Mouse (Mus musculus) left cerebral cortex, postnatal 14 days (tissue): ENCODE measurements around the gene Tmem45a. TPM values are rescaled to one million over a fixed set of nuclear protein-coding genes. Genes with fewer than 3 reads are reported as not detected.
A peak's percentile ranks its signal among the peaks of the same experiment; 100 is the strongest.
"Not testable (repeated sequence)": the region's sequence is repeated elsewhere in the genome, so short reads cannot be mapped to it uniquely, and the experiment has no call there.

Experiments
- DNase-seq, 2 experiments: peaks; one replicate each; pipeline ENCODE4 v3.0.0; 2021 to 2022; ENCODE audit warnings: low spot score in 2 of 2, mixed read lengths in 1 of 2
- intact Hi-C: fragments of 180-260 bp; cut with DNase I; formaldehyde crosslinking; loops from one replicate; pipeline ENCODE4 v1.15.1; 2025
- long read RNA-seq, 2 experiments: library from polyadenylated mRNA; stranded (forward); transcript quantifications; one replicate each; pipeline ENCODE4 v2.0.0; 2021
- total RNA-seq, 2 experiments: library from RNA; stranded (reverse); gene quantifications; 2 replicates each; pipeline ENCODE4 v1.2.3; 2021

The Tmem45a gene
- 1 to 10 TPM; 1.7 to 3.2 TPM for total RNA-seq
- long read RNA-seq, experiment 1, partial matches to known transcripts: 0 of 2 reads
- long read RNA-seq, experiment 1, other reads (novel, unspliced or antisense): 0 of 2 reads
- long read RNA-seq, experiment 2, partial matches to known transcripts: 0 of 1 reads
- long read RNA-seq, experiment 2, other reads (novel, unspliced or antisense): 0 of 1 reads

DNA sequence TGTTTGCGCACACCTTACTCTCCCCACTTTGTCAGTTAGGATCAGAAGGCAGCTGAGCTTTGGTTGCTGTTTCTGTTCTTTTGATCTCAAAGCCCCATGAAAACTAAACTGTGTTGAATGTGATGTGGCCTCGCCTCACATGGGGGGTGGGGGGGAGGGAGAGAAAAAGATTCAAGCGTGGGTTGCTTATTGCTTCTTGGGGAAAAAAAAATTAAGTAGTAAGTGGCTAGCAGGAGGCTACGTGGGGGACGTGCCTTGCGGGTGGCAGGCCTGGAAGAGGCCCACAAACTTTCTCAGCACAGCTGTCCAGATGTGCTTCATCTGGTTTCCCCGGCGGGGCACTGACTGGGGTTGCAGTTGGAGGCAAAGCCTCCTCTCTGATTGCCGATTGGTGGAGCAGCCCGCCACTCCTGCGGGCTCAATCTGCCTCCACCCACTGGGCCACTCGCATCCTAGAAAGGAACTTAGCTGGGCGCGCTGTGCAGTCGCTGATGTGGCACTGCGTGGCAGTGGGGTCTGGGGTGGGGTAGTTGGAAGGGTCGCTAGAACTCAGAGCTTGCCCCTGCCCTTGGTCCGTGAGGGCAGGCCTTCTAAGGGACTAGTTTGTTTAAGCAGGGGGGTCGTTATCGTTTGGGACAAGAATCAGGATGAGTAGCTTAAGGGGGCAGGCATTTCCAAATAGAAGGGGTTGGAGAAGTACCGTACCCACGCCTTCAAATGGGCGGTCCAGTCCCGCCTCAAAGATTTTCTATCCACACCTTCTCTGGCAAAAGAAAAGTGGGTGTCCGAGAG is at the start of gene Tmem45a:
Gene Tmem45a, minus strand, starts transcription at position 343 of the 792 bp plus-strand sequence.
- intact Hi-C loops: no loop called here
- DNase-seq: peak; percentile 78 to 80

DNA sequence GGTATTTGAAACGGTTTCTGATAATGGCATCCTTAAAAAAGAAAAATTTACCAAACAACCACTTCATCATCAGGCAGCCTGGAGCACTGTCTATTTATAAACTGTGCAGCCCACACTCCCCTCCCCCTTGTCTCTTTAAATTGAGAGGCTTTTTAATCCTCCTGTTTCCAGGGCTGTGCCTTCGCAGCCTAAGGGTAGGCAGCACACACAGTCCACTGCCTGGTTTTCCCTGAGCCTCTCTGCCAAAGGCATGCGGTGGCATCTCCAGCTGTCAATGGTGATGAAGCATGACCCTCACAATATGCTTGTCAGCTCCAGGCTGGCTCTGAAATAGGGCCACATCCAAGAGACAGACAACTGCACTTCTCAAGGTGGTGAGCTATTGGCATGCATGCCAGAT is 42.1 kb upstream of the Tmem45a start, which contains the start of gene Lnp1:
Gene Lnp1, minus strand, starts transcription at position 39 of the 400 bp plus-strand sequence.
- intact Hi-C loops: loop anchor here (10.0 kb wide), 1 partner anchor 123 kb away; no protein-coding TSS in a partner anchor
- DNase-seq: peak; percentile 17 to 24

DNA sequence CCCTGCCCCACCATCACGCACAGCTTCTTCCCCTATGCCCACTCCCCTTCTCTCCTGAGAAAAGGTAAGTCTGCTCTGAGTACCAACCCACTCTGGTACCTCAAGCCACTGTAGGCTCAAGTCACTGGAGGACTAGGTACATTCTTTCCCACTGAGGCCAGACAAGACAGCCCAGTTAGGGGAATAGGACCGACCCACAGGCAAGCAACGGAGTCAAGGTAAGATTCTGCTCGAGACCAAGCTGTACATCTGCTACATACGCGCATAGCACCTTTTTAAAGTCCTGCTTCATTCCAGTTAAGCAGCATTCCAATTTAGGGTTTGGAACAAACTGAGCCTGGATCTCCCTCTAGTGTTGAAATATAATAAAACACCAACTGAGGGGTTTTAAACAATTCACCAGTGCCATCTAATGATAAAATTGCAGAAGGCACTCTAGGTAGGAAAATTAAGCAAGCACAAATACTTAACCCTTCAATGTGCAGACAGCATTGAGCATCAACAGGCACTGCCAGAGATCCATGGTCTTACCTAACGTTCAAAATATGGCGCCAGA is 34.2 kb upstream of the Tmem45a start:
- peak; percentile 29 to 78 for DNase-seq
- intact Hi-C loops: loop anchor here (1.0 to 10.0 kb wide), 2 partner anchors 115 to 148 kb away; no protein-coding TSS in a partner anchor

DNA sequence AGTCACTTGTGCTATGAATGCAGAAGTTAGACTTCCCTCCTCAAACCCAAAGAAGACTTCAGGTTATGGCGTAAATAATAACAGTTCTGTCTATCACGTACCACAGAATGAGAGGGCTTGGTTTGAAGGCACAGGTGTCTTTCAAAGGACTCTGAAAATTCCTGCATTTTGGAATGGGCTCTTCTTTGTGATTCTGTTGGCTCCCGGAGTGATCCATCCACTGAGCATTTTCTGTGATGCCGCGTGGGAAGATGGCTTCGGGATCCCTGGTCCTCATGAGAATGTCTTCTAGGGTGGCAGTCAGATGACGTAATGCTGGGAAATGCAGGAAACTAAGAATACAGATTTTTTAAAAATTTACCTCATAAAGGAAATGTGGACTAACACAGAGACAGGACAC is 31.3 kb upstream of the Tmem45a start:
- no peak for DNase-seq
- intact Hi-C loops: no loop called here

DNA sequence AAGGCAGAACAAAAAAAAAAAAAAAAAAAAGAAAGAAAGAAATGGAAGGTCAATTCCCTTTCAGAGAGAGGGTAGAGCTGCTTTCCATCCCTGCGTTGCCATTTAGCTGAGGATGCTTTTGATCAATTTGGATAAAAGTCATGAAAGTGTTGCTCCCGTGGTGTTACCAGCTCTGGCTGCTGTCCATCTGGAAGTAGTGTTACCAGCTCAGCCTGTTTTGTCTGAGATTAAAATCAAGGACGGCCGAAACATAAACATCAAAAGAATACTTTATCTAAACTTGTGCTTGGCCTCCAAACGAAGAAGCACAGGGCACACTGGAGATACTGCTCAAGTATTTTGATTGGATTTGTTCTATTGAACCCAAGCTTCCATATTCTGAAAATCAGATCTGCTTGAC is 23.0 kb upstream of the Tmem45a start:
- intact Hi-C loops: no loop called here
- no peak for DNase-seq

DNA sequence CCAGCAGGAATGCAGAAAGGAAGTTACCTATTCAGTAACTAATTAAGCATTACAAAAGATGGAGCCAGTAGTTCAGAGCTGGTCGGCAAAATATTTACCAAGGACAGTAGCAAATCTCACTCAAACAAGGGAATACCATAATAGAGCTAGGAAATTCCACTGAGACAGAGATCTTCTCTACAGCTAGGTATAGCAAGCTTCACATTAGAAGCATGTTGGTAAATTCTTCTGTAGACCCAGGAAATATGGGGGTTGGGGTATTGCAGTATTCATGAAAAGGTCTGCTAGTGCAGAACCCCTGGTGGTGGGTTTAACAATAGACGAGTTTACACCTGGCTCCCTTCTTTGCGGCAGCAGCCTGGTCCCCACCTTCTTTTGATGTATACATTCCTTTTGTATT is 16.2 kb upstream of the Tmem45a start:
- intact Hi-C loops, DNase-seq: not testable (repeated sequence)

DNA sequence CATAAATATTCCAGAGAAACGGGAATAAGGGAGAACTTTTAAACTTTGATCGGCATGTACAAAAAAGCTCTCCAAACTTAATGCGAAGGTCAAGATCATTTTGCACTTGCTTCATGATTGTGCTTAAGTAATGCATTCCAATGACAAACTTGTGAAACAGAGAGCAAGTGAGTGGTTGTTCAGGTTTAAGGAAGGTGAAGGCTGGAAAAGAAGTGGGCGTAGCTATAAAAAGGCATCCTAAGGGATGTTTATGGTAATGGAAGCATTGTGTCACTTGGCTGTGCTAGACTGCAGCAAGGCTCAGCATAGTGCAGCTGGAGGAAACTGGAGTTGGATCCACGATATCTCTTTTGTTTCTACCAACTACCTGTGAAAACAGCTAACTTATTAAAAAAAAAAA is 5.6 kb upstream of the Tmem45a start:
- intact Hi-C loops: no loop called here
- DNase-seq: no peak

DNA sequence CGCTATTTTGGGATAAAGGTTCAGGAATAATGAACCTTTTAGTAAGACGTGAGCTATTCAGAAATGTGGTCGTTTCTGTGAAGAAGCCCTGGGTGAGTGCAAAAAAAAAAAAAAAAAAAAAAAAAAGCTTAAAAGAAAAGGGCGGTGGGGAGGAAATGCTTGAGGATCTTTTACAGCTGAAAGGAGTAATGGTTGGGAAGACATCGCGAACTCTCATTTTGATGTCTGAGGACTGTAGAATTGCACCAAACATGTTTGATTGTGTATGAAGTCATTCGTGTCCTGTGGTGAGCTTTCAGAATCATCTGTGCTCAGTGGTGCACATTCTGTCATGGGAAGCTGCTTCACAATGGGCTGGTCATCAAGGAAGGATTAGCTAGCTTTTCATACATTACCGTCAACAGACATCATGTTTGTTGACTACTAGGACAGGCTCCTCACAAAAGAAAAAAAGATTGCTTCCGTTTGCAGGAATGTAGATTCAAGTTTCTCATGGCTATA is 700 bp upstream of the Tmem45a start:
- intact Hi-C loops: no loop called here

DNA sequence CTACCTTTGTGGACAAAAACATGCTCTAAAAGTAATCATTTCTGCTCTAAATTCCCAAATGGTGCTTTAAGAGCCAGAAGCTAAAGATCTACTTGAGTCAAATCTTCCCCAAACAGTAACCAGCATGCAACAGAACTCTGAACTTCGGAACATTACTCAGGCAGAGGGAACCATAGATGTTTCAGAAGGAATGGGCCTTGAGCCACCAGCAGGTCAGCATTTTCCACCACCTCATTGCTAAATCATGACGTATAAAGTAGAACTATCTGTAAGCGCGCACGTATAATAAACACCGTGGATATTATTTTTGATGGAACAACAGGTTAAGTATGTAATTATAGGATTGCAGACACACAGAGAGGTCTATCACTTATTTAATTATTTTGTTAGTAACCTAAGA is 1.2 kb downstream of the Tmem45a start:
- no peak for DNase-seq
- intact Hi-C loops: no loop called here

More for the DNA sequence above, 700 bp upstream of the Tmem45a start:
- no peak for DNase-seq

DNA sequence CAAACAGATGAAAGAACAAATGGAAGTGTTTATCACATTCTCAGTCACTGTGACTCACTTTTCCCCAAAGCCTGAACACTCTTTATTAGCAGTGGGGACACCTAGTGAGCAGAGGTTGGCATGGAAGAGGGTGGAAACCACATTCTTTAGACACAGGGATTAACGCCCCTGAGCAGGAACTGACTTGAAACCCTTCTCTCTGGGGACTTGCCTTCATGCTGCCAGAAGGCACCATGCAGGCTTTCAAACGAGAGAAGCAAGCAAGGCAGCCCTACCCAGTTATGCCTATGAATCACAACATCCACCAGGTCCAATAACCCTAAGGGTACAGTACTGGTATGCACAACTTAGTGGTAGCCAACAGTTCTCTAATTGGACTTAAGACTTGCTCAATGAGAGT is 12.6 kb downstream of the Tmem45a start:
- intact Hi-C loops: no loop called here
- DNase-seq: no peak

DNA sequence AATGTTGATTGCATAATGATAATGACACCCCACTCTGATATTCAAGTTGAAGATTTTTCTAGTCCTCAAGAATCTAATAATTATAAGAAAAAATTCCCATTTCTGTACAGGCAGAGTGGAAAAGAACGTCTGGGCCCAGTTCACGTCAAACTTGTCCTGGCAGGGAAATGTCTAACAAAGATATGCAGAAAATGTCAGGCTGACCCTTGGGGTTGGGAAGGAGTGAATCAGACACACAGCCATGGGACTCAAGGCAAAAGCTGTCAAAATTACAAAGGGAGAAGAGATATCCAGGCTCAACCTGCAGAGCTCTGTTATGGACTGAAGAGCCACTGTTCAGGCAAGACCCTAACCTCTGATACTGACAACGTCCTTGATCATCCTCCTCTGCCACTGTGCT is 15.5 kb downstream of the Tmem45a start:
- DNase-seq: no peak
- intact Hi-C loops: no loop called here

DNA sequence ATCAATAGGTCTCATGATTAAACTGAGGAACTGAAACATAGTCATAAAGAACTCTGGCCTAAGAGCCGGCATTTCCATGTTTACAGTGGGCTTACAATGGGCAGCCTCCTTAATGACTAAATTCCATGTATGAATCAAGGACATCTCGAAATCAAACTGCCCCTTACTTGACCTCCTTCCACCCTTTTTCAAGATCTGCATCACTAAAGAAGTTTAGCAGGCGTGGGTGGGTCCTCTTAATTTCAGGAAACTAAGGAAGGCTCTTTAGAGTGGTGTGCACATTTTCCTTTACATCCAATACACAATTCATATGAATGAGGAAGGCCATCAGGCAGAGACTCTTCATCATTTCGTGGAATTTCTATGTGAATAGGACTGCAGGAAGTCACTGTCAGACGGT is 17.6 kb downstream of the Tmem45a start:
- intact Hi-C loops: no loop called here
- DNase-seq: no peak

DNA sequence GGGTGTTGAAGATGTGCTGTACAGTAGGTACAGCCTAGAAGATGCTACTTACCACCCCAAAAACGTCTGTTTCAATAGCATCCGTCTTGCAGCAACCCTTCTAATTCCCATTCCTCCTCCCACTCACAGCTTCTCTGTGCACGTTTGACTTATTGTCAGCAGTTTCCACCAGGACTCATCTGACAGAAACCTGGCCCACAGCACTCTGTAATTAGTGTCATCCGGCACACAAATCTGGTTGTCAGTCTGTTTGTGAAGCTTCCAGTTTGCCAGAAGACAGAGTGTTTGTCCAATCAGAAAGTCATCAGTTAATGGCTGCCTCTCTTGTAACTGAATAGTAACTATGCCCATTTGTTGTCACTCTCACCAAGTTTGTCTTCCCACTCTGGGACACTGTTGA is 18.4 kb downstream of the Tmem45a start:
- intact Hi-C loops: no loop called here
- no peak for DNase-seq

DNA sequence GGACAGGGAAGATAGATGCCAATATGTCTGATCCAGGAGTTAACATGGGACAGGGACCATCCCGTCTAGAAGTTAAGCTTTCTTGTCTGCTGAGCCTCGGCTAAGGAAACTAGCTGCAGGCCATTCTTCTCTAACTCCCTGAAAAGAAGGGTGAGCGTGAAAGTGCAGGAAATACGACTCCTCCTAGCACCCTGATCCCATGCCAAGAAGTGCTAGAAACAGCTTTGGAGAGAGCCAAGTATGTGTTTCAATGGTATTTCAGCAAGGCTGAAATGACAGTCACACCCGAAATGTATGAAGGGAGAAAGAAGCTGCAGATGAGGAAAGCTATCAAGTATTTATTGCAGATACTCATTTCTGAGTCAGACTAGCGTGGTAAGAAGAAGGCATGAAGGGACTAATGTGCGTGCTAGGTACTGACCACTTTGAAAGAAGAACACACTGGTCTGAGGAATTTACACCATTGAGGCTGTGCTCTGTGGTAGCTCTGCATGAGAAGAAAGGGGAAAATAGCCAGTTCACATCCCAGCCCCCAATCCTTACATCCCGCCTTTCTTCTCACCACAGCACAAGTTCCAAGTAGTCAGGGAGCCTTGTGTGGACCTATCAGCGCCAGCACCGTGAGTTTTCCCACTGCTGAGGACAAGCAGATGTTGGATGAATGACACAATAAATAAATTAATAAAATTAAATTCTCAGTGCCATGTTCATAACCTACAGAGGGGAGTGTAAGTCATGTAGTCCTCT is 33.0 kb downstream of the Tmem45a start:
- no peak for DNase-seq
- intact Hi-C loops: no loop called here

DNA sequence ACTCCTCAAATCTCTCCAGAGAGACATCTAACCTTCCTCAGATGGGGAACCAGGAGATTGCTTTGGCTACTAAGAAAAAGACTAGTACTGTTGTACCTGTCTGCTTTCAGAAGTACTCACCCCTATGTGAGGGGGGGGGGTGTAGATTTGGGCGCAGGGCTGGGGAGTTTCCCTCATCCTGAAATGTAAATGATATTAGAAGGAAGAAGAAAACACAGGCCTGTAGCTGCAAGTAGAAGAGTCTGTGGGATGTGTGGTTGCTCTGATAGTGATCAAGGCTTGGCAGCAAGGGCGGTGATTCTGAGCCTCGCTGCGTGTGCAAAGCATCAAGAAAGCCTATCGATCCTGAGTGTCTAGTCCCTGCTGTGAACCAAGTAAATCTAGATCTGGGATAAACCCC is 43.0 kb downstream of the Tmem45a start:
- DNase-seq: no peak
- intact Hi-C loops: no loop called here

DNA sequence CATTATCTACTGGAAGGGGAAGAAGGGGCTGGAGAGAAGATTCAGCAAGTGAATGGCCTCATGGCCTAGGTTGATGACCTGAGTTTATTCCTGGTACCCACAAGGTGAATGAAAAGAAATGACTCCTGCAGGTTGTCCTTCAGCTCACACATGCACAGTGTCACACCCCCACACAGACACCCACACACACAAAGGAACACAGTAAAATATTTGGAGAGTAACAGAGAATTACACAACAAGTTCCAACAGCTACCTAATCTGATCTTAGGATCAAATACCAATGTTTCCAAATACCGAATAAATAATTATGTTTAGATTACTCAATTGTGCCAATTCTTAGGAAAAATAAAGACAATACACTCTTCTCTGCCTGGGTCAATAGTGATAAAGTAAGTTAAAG is 52.7 kb downstream of the Tmem45a start:
- DNase-seq: no peak
- intact Hi-C loops: no loop called here

DNA sequence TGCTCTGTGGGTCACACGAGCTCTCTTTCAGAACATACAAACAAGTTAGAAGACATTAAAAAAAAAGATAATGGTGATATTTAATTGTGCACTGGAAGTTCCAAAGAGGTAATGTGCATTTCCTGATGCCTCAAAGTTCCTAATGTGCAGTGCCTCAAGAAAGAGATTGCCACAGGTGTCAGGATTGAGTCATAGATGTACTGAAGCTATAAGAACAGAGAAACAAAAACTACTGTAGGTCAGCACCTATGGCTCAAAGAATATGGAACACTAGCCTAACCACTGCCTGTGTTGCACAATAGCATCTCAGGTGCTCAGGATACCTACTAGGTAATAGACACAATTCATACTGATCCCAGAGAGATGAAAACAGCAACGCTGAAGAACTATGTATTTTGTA is 54.0 kb downstream of the Tmem45a start:
- intact Hi-C loops: no loop called here
- DNase-seq: no peak

DNA sequence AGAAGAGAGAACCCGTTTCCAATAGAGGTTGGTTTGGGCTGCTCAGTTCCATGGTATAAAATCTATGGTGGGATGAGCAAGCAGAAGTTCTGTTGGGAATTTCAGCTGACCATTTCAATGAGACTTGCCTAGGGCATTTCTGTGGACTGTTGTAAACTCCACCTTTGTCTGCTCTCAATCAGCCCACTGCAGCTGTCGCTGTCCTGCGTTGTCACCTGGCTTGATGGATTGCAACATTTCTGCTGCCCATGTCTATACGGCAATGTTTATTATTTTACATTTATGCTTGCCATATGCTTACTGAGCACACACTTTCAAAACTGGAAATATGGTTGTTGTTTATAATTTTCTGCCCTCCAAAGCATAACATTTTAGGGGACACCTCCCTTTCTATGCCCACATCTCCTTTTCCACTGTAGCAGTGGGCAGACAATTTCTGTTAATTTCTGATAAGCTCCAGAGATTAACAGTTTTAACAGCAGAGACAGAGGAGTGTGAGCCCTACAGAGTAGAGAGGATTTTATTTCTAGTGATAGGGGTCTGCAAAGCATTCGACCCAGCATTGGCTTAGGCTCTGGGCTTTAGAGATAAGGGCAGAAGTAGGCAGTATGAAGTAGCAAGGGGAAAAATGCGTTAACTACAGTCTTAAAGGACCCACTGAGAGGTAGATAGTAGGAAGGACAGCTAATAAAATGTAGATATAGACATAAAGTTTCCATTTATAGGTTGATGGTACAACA is 84.4 kb downstream of the Tmem45a start:
- intact Hi-C loops: loop anchor here (10.0 kb wide), 1 partner anchor 123 kb away; the partner anchor contains the start of gene Lnp1
- no peak for DNase-seq

DNA sequence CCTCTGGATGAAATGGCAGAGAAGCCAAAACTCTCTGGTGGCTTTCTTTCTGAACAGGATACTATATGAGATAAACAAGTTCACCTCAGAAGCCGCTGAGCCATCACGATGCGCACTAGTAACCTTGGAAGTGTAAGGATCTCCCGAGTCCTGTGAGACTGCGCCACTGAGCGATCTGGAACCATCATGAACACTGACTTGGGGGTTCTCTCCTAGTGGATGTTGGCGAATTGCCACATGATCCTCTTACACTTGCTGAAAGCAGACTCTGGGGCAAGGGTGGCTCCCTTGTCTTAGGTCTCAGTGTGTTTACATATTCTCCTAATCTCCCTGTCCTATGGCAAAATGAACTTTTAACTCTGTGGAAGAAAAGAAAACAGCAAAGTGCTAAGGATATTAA is 85.0 kb downstream of the Tmem45a start:
- intact Hi-C loops: loop anchor here (10.0 kb wide), 1 partner anchor 124 kb away; the partner anchor contains the start of gene Lnp1
- DNase-seq: no peak
